Mouse (Mus musculus) neural tube, embryonic 15.5 days (tissue): ENCODE data around the gene Tdrd5. TPM values are rescaled to one million over a fixed set of nuclear protein-coding genes. Genes with fewer than 3 reads are reported as not detected.
"Not testable (repeated sequence)": the region's sequence is repeated elsewhere in the genome, so short reads cannot be mapped to it uniquely, and the experiment has no call there.

Experiments
- ATAC-seq: fragments of 200-750 bp; cut with Nextera tagmentation; 2 replicates; pipeline ENCODE4 v1.8.0; 2017; ENCODE audit warnings: mild to moderate bottlenecking, moderate TSS enrichment, moderate library complexity; ENCODE audit not compliant: low FRiP score
- H3K27ac ChIP-seq: fragments of 300-500 bp; sonication (generic); replicated peaks from 2 replicates; pipeline ENCODE4 v1.5.1; 2015; ENCODE audit warnings: mild to moderate bottlenecking, inconsistent platforms
- H3K27me3 ChIP-seq: fragments of 300-500 bp; sonication (generic); replicated peaks from 2 replicates; pipeline ENCODE4 v1.6.1; 2015; ENCODE audit warnings: inconsistent platforms
- H3K36me3 ChIP-seq: fragments of 300-500 bp; sonication (generic); 2 replicates; pipeline ENCODE4 v1.6.1; 2015; ENCODE audit warnings: inconsistent platforms
- H3K4me1 ChIP-seq: fragments of 300-500 bp; sonication (generic); 2 replicates; pipeline ENCODE4 v1.6.1; 2015; ENCODE audit warnings: inconsistent platforms
- H3K4me2 ChIP-seq: fragments of 300-500 bp; sonication (generic); 2 replicates; pipeline ENCODE4 v1.6.1; 2015; ENCODE audit warnings: inconsistent platforms, mild to moderate bottlenecking, moderate library complexity
- H3K4me3 ChIP-seq: fragments of 300-500 bp; sonication (generic); replicated peaks from 2 replicates; pipeline ENCODE4 v1.5.1; 2015; ENCODE audit warnings: mild to moderate bottlenecking, inconsistent platforms
- H3K9ac ChIP-seq: fragments of 300-500 bp; sonication (generic); replicated peaks from 2 replicates; pipeline ENCODE4 v1.6.1; 2015; ENCODE audit warnings: mild to moderate bottlenecking, inconsistent platforms
- H3K9me3 ChIP-seq: fragments of 300-500 bp; sonication (generic); replicated peaks from 2 replicates; pipeline ENCODE4 v1.6.1; 2016; ENCODE audit warnings: inconsistent platforms
- WGBS: fragments of 180-500 bp; shearing (Covaris S2); methylation state at CpG from one replicate; pipeline ENCODE4 v1.1.7; 2015; ENCODE audit warnings: mixed read lengths; 5-methylcytosine and 5-hydroxymethylcytosine counted together
- polyA plus RNA-seq: library from polyadenylated mRNA; unstranded; fragments of >200 nt; fragmentation: Nextera tagmentation; extraction: Ambion mirVana; gene quantifications from 2 replicates; pipeline ENCODE4 v1.2.1, GENCODE M21; 2015

The Tdrd5 gene
- polyA plus RNA-seq, 1 experiment from 2014 or later, result 0.77 TPM

GRCm38 (mm10) chr1:156288556-156289221, 14.8 kb downstream of the Tdrd5 start:
- ATAC-seq, result no peak
- H3K9ac ChIP-seq, result no peak overlapping the region
- 76% methylated on average over 9 of the region's 9 CpGs for WGBS
- no peaks in the 10 kb centered on the region for H3K36me3 ChIP-seq
- no peak overlapping the region for H3K4me3 ChIP-seq
- no peak overlapping the region for H3K27ac ChIP-seq
- H3K27me3 ChIP-seq, result no peaks in the 10 kb centered on the region
- H3K4me1 ChIP-seq, result no peaks in the 10 kb centered on the region
- H3K9me3 ChIP-seq, result no peaks in the 10 kb centered on the region
- no peak overlapping the region for H3K4me2 ChIP-seq

GRCm38 (mm10) chr1:156285541-156285896, 17.9 kb downstream of the Tdrd5 start:
- 89% methylated on average over 5 of the region's 5 CpGs for WGBS
- Histone ChIP-seq H3K4me2 (no peak overlapping the region), H3K9me3 (no peaks in the 10 kb centered on the region), H3K4me3 (no peak overlapping the region), H3K4me1 (no peaks in the 10 kb centered on the region), H3K36me3 (no peaks in the 10 kb centered on the region), H3K9ac (no peak overlapping the region), H3K27ac (no peak overlapping the region), H3K27me3 (no peaks in the 10 kb centered on the region)
- ATAC-seq, result no peak

GRCm38 (mm10) chr1:156284851-156285540, 18.5 kb downstream of the Tdrd5 start:
- WGBS, result 52% methylated on average over 9 of the region's 9 CpGs
- no peaks in the 10 kb centered on the region for H3K27me3 ChIP-seq
- no peak overlapping the region for H3K9ac ChIP-seq
- H3K4me1 ChIP-seq, result no peaks in the 10 kb centered on the region
- ATAC-seq, result no peak
- H3K4me3 ChIP-seq, result no peak overlapping the region
- H3K9me3 ChIP-seq, result no peaks in the 10 kb centered on the region
- H3K4me2 ChIP-seq, result no peak overlapping the region
- H3K36me3 ChIP-seq, result no peaks in the 10 kb centered on the region
- no peak overlapping the region for H3K27ac ChIP-seq

DNA sequence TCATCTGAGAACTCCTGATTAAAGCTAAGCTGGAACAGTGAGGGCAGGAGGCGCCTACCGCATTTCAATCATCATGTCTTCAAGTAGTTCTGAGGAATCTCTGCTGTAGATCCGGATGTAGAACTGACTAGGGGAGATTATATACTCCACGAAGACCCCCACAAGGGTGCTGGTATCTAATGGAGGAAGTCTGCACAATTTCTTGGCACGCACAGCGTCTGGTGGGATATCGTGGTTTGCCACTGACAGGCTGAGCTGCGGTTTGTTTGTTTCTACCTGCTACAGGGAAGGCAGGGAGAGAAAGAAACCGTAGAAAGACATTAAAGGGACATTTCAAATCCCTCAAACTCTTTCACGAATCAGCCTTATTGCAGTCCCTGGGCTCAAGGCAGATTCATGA, 19.3 kb downstream of the Tdrd5 start:
- Histone ChIP-seq H3K4me2 (no peak overlapping the region), H3K27ac (no peak overlapping the region), H3K9me3 (no peaks in the 10 kb centered on the region), H3K4me3 (no peak overlapping the region), H3K4me1 (no peaks in the 10 kb centered on the region), H3K9ac (no peak overlapping the region), H3K27me3 (no peaks in the 10 kb centered on the region), H3K36me3 (no peaks in the 10 kb centered on the region)
- WGBS, result 71% methylated on average over 10 of the region's 10 CpGs
- ATAC-seq, result no peak

GRCm38 (mm10) chr1:156280131-156280530, 23.3 kb downstream of the Tdrd5 start:
- H3K36me3 ChIP-seq, result no peaks in the 10 kb centered on the region
- WGBS, result 86% methylated on average over 7 of the region's 7 CpGs

GRCm38 (mm10) chr1:156273647-156274046, 29.8 kb downstream of the Tdrd5 start:
- 65% methylated on average over 7 of the region's 7 CpGs for WGBS
- Histone ChIP-seq H3K4me1 (no peaks in the 10 kb centered on the region; the same call in 1 of the 2 replicates), H3K4me2 (no peak overlapping the region), H3K36me3 (no peaks in the 10 kb centered on the region), H3K4me3 (no peak overlapping the region), H3K9ac (no peak overlapping the region), H3K27ac (no peak overlapping the region), H3K27me3 (no peaks in the 10 kb centered on the region), H3K9me3 (no peaks in the 10 kb centered on the region)
- ATAC-seq, result no peak

More at GRCm38 (mm10) chr1:156280131-156280530, 23.3 kb downstream of the Tdrd5 start:
- Histone ChIP-seq H3K9me3 (no peaks in the 10 kb centered on the region), H3K4me2 (no peak overlapping the region), H3K4me1 (no peaks in the 10 kb centered on the region; the same call in 1 of the 2 replicates), H3K4me3 (no peak overlapping the region), H3K27me3 (no peaks in the 10 kb centered on the region), H3K27ac (no peak overlapping the region), H3K9ac (no peak overlapping the region)
- ATAC-seq, result no peak

DNA sequence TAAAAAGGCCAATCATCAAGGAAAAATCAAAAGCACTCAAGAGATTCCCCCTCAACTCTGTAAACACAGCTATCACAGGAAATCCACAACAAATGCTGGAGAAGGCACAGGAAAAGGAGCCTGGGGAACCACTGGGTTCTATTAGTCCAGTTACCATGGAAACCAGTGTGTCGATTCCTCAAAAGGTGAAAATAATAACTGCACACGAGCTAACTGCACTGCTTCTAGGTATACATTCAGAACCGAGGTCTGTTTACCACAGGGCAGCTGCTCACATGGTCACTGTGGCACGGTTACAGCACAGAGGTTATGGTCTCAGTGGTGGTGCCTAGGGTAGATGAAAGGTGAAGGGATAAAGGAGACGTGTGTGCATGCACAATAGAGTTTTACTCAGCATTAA, 31.8 kb downstream of the Tdrd5 start:
- no peak for ATAC-seq
- Histone ChIP-seq H3K4me1 (no peaks in the 10 kb centered on the region), H3K9me3 (no peaks in the 10 kb centered on the region), H3K36me3 (no peaks in the 10 kb centered on the region), H3K9ac (no peak overlapping the region), H3K4me2 (no peak overlapping the region), H3K27me3 (no peaks in the 10 kb centered on the region), H3K27ac (no peak overlapping the region), H3K4me3 (no peak overlapping the region)
- WGBS, result 33% methylated on average over 5 of the region's 5 CpGs

DNA sequence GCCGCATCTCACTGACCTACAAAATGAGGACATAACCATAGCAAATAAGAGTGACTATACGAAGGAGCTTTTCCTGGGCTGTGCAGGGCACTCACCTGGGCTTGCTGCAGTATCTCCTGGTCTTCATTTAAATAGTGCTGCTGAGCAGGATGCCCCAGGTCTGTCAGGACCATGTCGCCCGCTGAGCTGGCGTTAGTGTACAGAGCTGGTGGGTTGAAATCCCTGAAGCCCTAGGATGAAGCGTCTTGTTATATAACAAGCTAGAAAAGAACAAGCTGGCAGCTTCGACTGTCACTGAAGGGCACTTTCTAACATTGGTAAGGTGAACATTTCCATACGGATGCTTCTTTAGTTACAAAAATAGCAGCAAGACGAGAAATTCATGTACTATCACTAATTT, 33.0 kb downstream of the Tdrd5 start:
- ATAC-seq, result no peak
- 87% methylated on average over 9 of the region's 9 CpGs for WGBS

GRCm38 (mm10) chr1:156268546-156268945, 34.9 kb downstream of the Tdrd5 start:
- not testable (repeated sequence) for H3K4me2 ChIP-seq, H3K36me3 ChIP-seq, H3K27me3 ChIP-seq, H3K4me3 ChIP-seq, ATAC-seq, H3K4me1 ChIP-seq, H3K27ac ChIP-seq, H3K9me3 ChIP-seq, H3K9ac ChIP-seq
- WGBS, result 28% methylated on average over 3 of the region's 3 CpGs

More for the DNA sequence above, 33.0 kb downstream of the Tdrd5 start:
- H3K4me1 ChIP-seq, result no peaks in the 10 kb centered on the region
- no peaks in the 10 kb centered on the region for H3K9me3 ChIP-seq
- no peak overlapping the region for H3K27ac ChIP-seq
- H3K9ac ChIP-seq, result no peak overlapping the region
- no peaks in the 10 kb centered on the region for H3K27me3 ChIP-seq
- no peaks in the 10 kb centered on the region for H3K36me3 ChIP-seq
- H3K4me2 ChIP-seq, result no peak overlapping the region
- no peak overlapping the region for H3K4me3 ChIP-seq

DNA sequence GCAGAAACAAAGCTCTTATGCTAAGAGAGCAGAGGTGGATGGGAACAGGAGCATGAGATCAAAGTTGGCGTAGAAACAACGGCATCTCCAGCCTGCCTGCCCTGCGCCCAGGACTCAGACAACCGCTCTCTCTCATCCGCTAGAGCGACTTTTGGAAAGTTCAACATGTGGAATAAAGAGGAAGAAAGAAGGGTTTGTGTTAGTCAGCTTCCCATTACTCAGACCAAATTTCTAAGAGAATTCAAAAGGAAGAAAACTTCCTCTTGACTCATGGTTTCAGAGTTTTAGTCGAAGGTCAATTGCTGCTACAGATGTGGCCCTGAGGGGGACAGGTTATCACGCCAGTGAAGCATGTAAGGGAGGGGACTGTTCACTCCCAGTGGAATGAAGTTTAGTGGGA, 39.5 kb downstream of the Tdrd5 start:
- Histone ChIP-seq H3K4me1 (no peaks in the 10 kb centered on the region), H3K4me2 (no peak overlapping the region), H3K4me3 (no peak overlapping the region), H3K27ac (no peak overlapping the region), H3K9ac (no peak overlapping the region), H3K27me3 (no peaks in the 10 kb centered on the region), H3K9me3 (no peaks in the 10 kb centered on the region), H3K36me3 (no peaks in the 10 kb centered on the region)
- no peak for ATAC-seq
- 86% methylated on average over 8 of the region's 8 CpGs for WGBS

DNA sequence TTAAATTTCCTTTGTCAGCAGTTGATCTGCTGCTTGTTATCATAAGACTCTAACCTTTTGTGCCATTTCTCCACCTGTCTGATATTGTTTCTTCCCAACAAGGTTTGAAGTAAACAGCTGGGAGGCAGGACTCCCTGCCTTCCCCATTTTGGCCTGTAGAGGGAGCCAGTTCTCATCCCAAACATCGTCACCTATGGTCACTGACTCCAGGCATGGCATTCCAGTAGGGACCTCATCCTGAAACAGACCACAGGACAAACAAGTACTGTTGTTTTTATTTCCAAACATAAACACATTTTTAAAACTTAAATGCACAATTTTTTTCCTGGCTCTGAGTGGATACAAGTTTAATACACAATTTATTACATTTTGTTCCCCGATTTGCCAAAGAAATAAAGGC, 40.1 kb downstream of the Tdrd5 start:
- H3K36me3 ChIP-seq, result no peaks in the 10 kb centered on the region
- H3K27ac ChIP-seq, result no peak overlapping the region
- 49% methylated on average over 2 of the region's 2 CpGs for WGBS
- no peak overlapping the region for H3K4me3 ChIP-seq
- no peak overlapping the region for H3K9ac ChIP-seq
- H3K4me1 ChIP-seq, result no peaks in the 10 kb centered on the region
- no peak for ATAC-seq
- H3K9me3 ChIP-seq, result no peaks in the 10 kb centered on the region
- H3K4me2 ChIP-seq, result no peak overlapping the region
- no peaks in the 10 kb centered on the region for H3K27me3 ChIP-seq

DNA sequence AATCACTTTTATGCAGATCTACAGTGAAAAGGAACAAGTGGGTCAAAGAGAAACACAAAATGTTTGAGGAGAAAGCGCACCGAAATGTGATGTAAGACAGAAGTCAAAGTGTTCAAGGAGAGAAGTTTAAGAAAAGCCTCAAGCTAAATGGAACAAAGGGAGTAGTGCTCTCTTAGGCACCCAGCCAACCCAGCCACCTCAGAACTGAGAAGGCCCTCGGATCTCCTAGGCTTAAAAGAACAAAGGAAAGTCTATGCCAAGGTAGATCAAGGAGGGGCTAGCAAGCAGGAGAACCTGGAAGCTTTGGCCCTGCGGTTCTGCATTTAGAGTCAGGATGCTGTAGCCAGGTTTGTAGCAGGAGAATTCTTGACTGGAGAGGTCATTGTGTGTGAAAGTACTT, 48.6 kb downstream of the Tdrd5 start:
- H3K27ac ChIP-seq, result no peak overlapping the region
- H3K36me3 ChIP-seq, result no peaks in the 10 kb centered on the region
- H3K4me3 ChIP-seq, result no peak overlapping the region
- no peak overlapping the region for H3K4me2 ChIP-seq
- no peaks in the 10 kb centered on the region for H3K9me3 ChIP-seq
- no peaks in the 10 kb centered on the region for H3K4me1 ChIP-seq
- H3K27me3 ChIP-seq, result no peaks in the 10 kb centered on the region
- ATAC-seq, result no peak
- H3K9ac ChIP-seq, result no peak overlapping the region
- 79% methylated on average over 4 of the region's 4 CpGs for WGBS
